Mouse (Mus musculus) midbrain, embryonic 14.5 days (tissue): ENCODE data around the gene Ppp1r18. TPM values are rescaled to one million over a fixed set of nuclear protein-coding genes. Genes with fewer than 3 reads are reported as not detected.

Source experiments
- ATAC-seq: fragments of 200-750 bp; cut with Nextera tagmentation; 2 replicates; pipeline ENCODE4 v1.8.0; 2017; ENCODE audit warnings: moderate number of reproducible peaks, moderate library complexity; ENCODE audit not compliant: low FRiP score, low TSS enrichment
- DNase-seq: peaks from one replicate; pipeline ENCODE4 v3.0.0-alpha.2; 2015
- H3K27ac ChIP-seq: fragments of 300-500 bp; sonication (generic); replicated peaks from 2 replicates; pipeline ENCODE4 v1.5.1; 2014; ENCODE audit warnings: mild to moderate bottlenecking, low read depth, low read length, moderate library complexity
- H3K27me3 ChIP-seq: fragments of 300-500 bp; sonication (generic); 2 replicates; pipeline ENCODE4 v1.6.1; 2014; ENCODE audit warnings: low read length, control low read depth, mixed read lengths; ENCODE audit not compliant: control insufficient read depth, insufficient read depth
- H3K36me3 ChIP-seq: fragments of 300-500 bp; sonication (generic); 2 replicates; pipeline ENCODE4 v1.6.1; 2014; ENCODE audit warnings: low read length, control low read depth; ENCODE audit not compliant: control insufficient read depth, insufficient read depth
- H3K4me1 ChIP-seq: fragments of 300-500 bp; sonication (generic); 2 replicates; pipeline ENCODE4 v1.6.1; 2014; ENCODE audit warnings: mild to moderate bottlenecking, antibody characterized with exemption, low read length, control low read depth; ENCODE audit not compliant: control insufficient read depth, insufficient read depth
- H3K4me2 ChIP-seq: fragments of 300-500 bp; sonication (generic); 2 replicates; pipeline ENCODE4 v1.6.1; 2014; ENCODE audit warnings: mild to moderate bottlenecking, low read length, moderate library complexity
- H3K4me3 ChIP-seq: fragments of 300-500 bp; sonication (generic); replicated peaks from 2 replicates; pipeline ENCODE4 v1.5.1; 2014; ENCODE audit warnings: low read depth, low read length
- H3K9ac ChIP-seq: fragments of 300-500 bp; sonication (generic); replicated peaks from 2 replicates; pipeline ENCODE4 v1.6.1; 2014; ENCODE audit warnings: mild to moderate bottlenecking, low read length, moderate library complexity
- H3K9me3 ChIP-seq: fragments of 300-500 bp; sonication (generic); 2 replicates; pipeline ENCODE4 v1.6.1; 2016; ENCODE audit warnings: low read length, control low read depth, mixed read lengths; ENCODE audit not compliant: control insufficient read depth
- WGBS: fragments of 180-500 bp; shearing (Covaris S2); extraction: QIAGEN DNeasy Blood & Tissue Kit; methylation state at CpG from one replicate; pipeline ENCODE4 v1.1.7; 2014; 5-methylcytosine and 5-hydroxymethylcytosine counted together
- polyA plus RNA-seq: library from polyadenylated mRNA; unstranded; fragments of >200 nt; fragmentation: Nextera tagmentation; extraction: Ambion mirVana; gene quantifications from 2 replicates; pipeline ENCODE4 v1.2.1, GENCODE M21; 2014

The Ppp1r18 gene
- polyA plus RNA-seq, 1 experiment from 2014 or later: 21.0 TPM

DNA sequence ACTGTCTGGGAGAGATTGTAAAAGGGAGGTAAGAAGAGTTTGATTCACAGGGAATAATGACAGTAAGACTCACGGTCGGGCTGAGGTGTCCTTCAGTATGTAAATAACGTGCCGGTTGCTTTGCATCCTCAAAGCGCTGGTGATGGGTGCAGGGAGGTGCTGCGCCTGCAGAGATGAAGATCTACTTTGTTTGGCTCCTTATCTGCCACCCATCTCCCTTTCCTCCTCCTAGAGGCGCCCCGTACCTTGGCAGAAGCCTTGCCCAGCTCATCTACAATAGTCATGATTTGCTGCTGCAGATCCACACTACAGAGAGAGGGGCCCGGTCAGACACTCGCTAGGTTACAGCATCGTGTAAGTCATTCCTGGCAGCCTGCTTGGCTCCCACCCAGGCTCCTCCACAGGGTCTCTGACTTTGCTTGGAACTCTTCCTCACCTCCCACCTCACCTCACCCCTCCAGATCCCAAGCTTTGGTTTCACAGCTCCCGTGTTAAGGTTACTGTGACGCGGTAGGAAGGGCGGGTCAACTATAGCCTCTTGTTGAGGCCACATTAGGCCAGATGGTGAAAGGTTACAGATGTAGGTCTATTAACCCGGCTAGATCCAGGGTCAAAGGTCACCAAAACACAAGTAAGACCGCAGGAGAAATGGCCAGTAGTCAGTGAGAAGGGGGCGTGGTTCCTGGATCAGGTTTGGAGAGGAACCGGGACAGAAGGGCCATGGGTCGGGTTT lies 44.0 kb downstream of the Ppp1r18 start:
- Histone ChIP-seq H3K4me2 (peak overlapping the region; percentile 87), H3K9me3 (no peaks in the 10 kb centered on the region), H3K27ac (peak overlapping the region; percentile 84), H3K9ac (peak overlapping the region; percentile 81), H3K4me3 (peak overlapping the region; percentile 77), H3K4me1 (peaks cover 16% of the 10 kb centered on the region), H3K36me3 (peaks cover 56% of the 10 kb centered on the region), H3K27me3 (no peaks in the 10 kb centered on the region)
- peak; percentile 51; the same call in 1 of the 2 replicates for ATAC-seq
- no peak for DNase-seq
- 23% methylated on average over 20 of the region's 20 CpGs for WGBS

DNA sequence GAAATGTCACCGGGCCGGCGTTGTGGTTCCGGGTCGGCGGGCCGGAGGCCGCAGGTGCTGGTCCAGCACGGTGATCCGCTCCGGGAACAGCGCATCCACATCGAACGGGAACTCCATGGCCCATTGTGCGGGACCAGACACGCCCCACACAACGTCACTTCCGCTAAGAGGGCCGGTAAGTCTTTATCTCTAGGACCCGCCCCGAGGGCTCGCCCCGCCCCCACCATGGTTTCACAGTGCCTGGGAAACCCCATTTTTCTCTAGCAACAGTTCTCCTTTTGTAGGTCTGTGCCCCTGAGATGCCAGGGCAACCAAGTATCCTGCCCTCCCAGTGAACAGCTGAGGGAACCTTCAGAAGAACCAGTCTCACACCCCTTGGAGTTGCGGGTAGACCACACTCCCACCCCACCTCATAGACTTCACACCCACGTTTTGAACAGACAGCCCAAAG lies 44.6 kb downstream of the Ppp1r18 start, which contains the start of gene Atat1:
Gene Atat1 (minus strand): TSS at position 157 of the 451 bp plus-strand sequence.
- Histone ChIP-seq H3K27ac (peak within 1 kb of the TSS; percentile 84), H3K36me3 (peaks cover 50% of the 10 kb centered on the region), H3K9ac (peak within 1 kb of the TSS; percentile 81), H3K9me3 (no peaks in the 10 kb centered on the region), H3K4me1 (peaks cover 16% of the 10 kb centered on the region), H3K4me3 (peak within 1 kb of the TSS; percentile 77), H3K27me3 (no peaks in the 10 kb centered on the region), H3K4me2 (peak within 1 kb of the TSS; percentile 87)
- peak; percentile 97 for DNase-seq
- peak; percentile 91 for ATAC-seq
- 4% methylated on average over 25 of the region's 25 CpGs for WGBS

DNA sequence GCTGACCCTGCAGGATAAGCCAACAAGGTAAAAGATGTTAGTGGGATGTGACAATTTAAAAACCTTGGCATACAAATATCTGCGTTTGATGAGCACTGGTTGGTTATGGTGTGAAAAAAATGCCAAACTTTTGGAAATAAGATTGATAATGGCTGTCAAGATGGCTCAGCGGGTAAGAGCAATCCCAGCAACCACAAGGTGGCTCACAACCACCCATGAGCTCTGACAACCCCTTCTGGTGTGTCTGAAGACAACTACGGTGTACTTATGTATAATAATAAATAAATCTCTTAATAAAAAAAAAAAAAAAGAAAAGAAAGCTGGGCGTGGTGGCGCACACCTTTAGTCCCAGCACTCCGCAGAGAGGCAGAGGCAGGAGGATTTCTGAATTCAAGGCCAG lies 49.6 kb downstream of the Ppp1r18 start:
- no peak overlapping the region for H3K9ac ChIP-seq
- 83% methylated on average over 6 of the region's 6 CpGs for WGBS

DNA sequence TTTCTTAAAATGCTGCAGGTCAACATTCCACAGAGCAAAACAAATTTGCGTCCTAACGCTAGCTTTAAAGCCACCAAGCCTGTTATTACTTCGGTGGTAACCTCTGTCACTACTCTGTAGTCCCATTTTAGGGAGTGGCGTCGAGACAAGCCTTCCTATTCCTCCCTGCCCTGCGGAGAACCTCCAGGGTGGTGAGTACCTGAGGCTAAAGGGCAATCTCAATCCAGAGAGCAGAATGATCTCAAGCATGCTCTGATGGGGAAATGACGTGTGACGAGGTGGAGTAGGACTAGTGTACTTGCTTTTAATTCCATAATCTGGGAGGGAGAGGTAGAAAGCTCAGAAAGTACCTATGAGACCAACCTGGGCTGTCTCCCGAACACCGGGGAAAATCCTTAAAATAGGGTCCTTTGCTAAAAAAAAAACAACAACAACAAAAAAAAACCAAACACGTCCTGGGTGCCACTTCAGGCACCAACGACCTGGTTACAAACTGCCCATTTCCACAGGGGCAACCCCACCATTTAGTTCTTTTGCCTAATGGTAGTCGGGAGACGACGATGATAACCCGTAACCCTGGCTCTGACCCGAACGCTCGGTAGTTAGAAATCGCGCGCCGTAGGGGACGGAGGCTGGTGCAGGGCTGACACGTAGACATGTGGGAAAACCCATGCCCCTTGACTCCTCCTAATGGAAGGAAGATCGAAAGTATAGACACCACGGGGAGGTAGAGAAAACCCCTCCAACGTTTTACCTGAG lies 50.3 kb downstream of the Ppp1r18 start:
- ATAC-seq (no peak; the same call in 1 of the 2 replicates), DNase-seq (no peak)
- Histone ChIP-seq H3K9me3 (no peaks in the 10 kb centered on the region), H3K27me3 (no peaks in the 10 kb centered on the region), H3K9ac (peak overlapping the region; percentile 99), H3K4me1 (peaks cover 20% of the 10 kb centered on the region), H3K4me3 (peak overlapping the region; percentile 79), H3K27ac (peak overlapping the region; percentile 92), H3K36me3 (peaks cover 15% of the 10 kb centered on the region), H3K4me2 (peak overlapping the region; percentile 76)
- 5% methylated on average over 28 of the region's 28 CpGs for WGBS

More for the DNA sequence above, 49.6 kb downstream of the Ppp1r18 start:
- ATAC-seq (no peak), DNase-seq (no peak)
- no peaks in the 10 kb centered on the region for H3K9me3 ChIP-seq
- peaks cover 15% of the 10 kb centered on the region for H3K36me3 ChIP-seq
- H3K4me1 ChIP-seq: peaks cover 12% of the 10 kb centered on the region
- no peaks in the 10 kb centered on the region for H3K27me3 ChIP-seq
- H3K4me2 ChIP-seq: peak overlapping the region; percentile 76
- H3K4me3 ChIP-seq: no peak overlapping the region
- H3K27ac ChIP-seq: no peak overlapping the region

DNA sequence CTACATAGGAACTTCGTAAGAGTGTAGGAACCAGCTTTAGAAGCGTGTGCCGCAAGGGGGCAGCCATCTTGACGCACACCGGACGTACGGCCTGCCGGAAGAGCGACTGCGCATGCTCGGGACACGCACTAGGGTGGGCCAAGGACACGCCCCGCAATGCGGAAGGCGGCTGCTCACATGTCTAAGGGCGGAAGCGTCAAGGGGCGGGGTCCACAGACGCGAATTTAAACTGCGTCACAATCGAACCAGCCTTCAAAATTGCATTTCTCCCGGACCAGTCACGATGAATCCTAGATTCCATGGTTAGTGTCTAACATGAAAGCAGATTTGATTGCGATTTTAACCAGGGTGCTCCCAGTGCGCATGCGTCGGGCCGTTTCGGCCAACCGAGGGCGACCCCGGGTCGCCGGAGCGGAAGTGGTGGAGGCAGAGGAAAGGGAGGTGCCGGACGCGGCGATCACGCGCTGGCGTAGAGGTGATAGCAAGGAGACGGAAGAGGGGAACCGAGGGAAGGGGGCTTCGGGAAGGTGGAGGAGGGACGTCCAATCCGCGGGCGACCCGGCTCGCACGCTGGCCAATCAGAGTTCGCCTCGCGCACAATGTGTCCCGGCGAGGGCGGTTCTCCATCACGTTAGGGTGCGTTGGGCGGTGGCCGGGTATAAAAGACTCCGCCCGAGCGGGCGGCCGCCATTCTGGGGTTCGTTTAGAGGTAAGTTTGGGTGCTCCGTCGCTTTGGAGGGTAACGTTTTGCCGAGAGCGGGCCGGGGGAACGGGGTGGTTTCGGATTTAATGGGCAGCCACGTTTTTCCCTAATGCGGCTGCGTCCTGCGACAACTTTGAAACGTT lies 51.1 kb downstream of the Ppp1r18 start, which contains the start of the genes Mrps18b and Ppp1r10:
Gene Mrps18b (minus strand): TSS at position 93 of the 846 bp plus-strand sequence.
Gene Ppp1r10 (plus strand): TSS at position 138 of the 846 bp plus-strand sequence.
- WGBS: under 1% methylated on average over 83 of the region's 83 CpGs
- ATAC-seq: peak; percentile 94

DNA sequence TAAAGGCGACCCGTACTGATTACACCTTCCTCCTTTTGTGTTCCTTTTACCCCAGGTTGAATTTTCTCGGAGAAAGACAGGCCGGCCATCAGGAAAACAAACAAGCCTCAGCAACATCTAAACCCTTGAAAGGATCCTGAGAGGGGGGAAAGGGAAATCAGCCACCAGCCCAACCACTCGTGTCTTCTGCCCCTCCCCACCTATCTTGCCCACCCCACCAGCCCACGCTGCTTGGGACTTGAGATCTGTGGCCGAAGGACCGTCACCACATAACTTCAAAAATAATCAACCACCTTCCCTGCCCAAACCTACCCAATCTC lies 51.7 kb downstream of the Ppp1r18 start:
- Histone ChIP-seq H3K4me1 (peaks cover 34% of the 10 kb centered on the region), H3K9ac (peak overlapping the region; percentile 99), H3K27ac (peak overlapping the region; percentile 92), H3K4me3 (peak overlapping the region; percentile 79), H3K4me2 (peak overlapping the region; percentile 65), H3K27me3 (no peaks in the 10 kb centered on the region), H3K36me3 (peaks cover 15% of the 10 kb centered on the region), H3K9me3 (no peaks in the 10 kb centered on the region)
- ATAC-seq: no peak
- peak; percentile 63 for DNase-seq
- WGBS: 0% methylated on average over 8 of the region's 8 CpGs

More for the DNA sequence above, 51.1 kb downstream of the Ppp1r18 start, which contains the start of the genes Mrps18b and Ppp1r10:
- Histone ChIP-seq H3K4me2 (peak within 1 kb of the TSS; percentile 76), H3K4me3 (peak within 1 kb of the TSS; percentile 79), H3K27me3 (no peaks in the 10 kb centered on the region), H3K36me3 (peaks cover 15% of the 10 kb centered on the region), H3K4me1 (peaks cover 28% of the 10 kb centered on the region), H3K9me3 (no peaks in the 10 kb centered on the region), H3K9ac (peak within 1 kb of the TSS; percentile 99), H3K27ac (peak within 1 kb of the TSS; percentile 92)
- peak; percentile 100 for DNase-seq

GRCm38 (mm10) chr17:35917463-35918251 lies 52.3 kb downstream of the Ppp1r18 start:
- no peaks in the 10 kb centered on the region for H3K27me3 ChIP-seq
- H3K4me2 ChIP-seq: peak overlapping the region; percentile 65
- peak overlapping the region; percentile 92 for H3K27ac ChIP-seq
- peaks cover 13% of the 10 kb centered on the region for H3K36me3 ChIP-seq
- under 1% methylated on average over 13 of the region's 13 CpGs for WGBS
- DNase-seq (peak; percentile 89), ATAC-seq (peak; percentile 13)
- H3K4me3 ChIP-seq: peak overlapping the region; percentile 79
- peaks cover 34% of the 10 kb centered on the region for H3K4me1 ChIP-seq
- peak overlapping the region; percentile 99 for H3K9ac ChIP-seq
- H3K9me3 ChIP-seq: no peaks in the 10 kb centered on the region
